8 mouse cellular contexts compared by ENCODE assay signal in genomic region chr6:50890370-50891204, GRCm38 (mm10).
DNase-seq lines count a peak whose midpoint lies in the region.

No protein-coding gene starts in this region.

- no peaks in the 10 kb centered on the region for H3K36me3 ChIP-seq in erythroblast, embryonic 14.5 days (ENCODE audit: control insufficient read depth)

- peaks cover 45% of the 10 kb centered on the region for H3K4me1 ChIP-seq in erythroblast, embryonic 14.5 days (ENCODE audit: control insufficient read depth)

- intact Hi-C loops in heart, postnatal 10 days (cut with DNase I) = no loop called here

- H3K9me3 ChIP-seq in erythroblast, embryonic 14.5 days (ENCODE audit: control insufficient read depth, low read length) = no peaks in the 10 kb centered on the region

- peak overlapping the region; percentile 52 for H3K4me3 ChIP-seq in erythroblast, embryonic 14.5 days (replicated peaks)

- peak; percentile 46 for DNase-seq in testis, postnatal 10 days (ENCODE audit: low spot score)
- DNase-seq in testis, postnatal 14 days (ENCODE audit: low spot score) = no peak
- DNase-seq in heart, postnatal 10 days = peak; percentile 61 to 67
- peak; percentile 7 to 11 for DNase-seq in left cerebral cortex, adult 18-20 months (ENCODE audit: low spot score in 2 of 2)
- DNase-seq in lung, postnatal 14 days = peak; percentile 43
- peak; percentile 62 for DNase-seq in right cerebral cortex, postnatal 4 days
- no peak for DNase-seq in thymus, postnatal 4 days

- peaks cover 50% of the 10 kb centered on the region for H3K27me3 ChIP-seq in erythroblast, embryonic 14.5 days (ENCODE audit: control insufficient read depth)

Comparison
In these comparisons a context has a peak if more than half of its experiments do, and no peak if none do; other contexts are left out.
1. DNase-seq: peak in testis, postnatal 10 days (single experiment), heart, postnatal 10 days (2 of 2), left cerebral cortex, adult 18-20 months (2 of 2), lung, postnatal 14 days (single experiment) and right cerebral cortex, postnatal 4 days (single experiment); none in testis, postnatal 14 days (single experiment) and thymus, postnatal 4 days (single experiment).